Mouse (Mus musculus) G1E (cell line): ENCODE results near the gene Ddx49. TPM values are rescaled to one million over a fixed set of nuclear protein-coding genes. Genes with fewer than 3 reads are reported as not detected.

Experiments
- ATAC-seq: 2 replicates; pipeline ENCODE4 v1.8.0; 2016; ENCODE audit warnings: mild to moderate bottlenecking; ENCODE audit not compliant: insufficient number of reproducible peaks, poor library complexity, low FRiP score, severe bottlenecking; ENCODE audit errors: extremely low read depth
- DNase-seq: peaks from one replicate; pipeline ENCODE4 v3.0.0; 2012; ENCODE audit warnings: low spot score
- H3K27me3 ChIP-seq: 2 replicates; pipeline ENCODE4 v1.6.1; 2012; ENCODE audit warnings: mild to moderate bottlenecking, low read length, inconsistent platforms; ENCODE audit not compliant: insufficient read depth
- H3K36me3 ChIP-seq: replicated peaks from 2 replicates; pipeline ENCODE3; 2012; ENCODE audit warnings: mild to moderate bottlenecking, inconsistent platforms
- H3K4me1 ChIP-seq: 2 replicates; pipeline ENCODE4 v1.6.1; 2012; ENCODE audit warnings: low read depth, low read length, inconsistent platforms, mixed read lengths; ENCODE audit not compliant: insufficient read depth
- H3K4me3 ChIP-seq: 2 replicates; pipeline ENCODE4 v1.5.1; 2012; ENCODE audit warnings: low read depth, mild to moderate bottlenecking, inconsistent platforms, low read length, moderate library complexity, mixed read lengths
- H3K9me3 ChIP-seq: replicated peaks from 2 replicates; pipeline ENCODE4 v1.6.1; 2012; ENCODE audit warnings: inconsistent platforms
- CTCF ChIP-seq: IDR thresholded peaks from 2 replicates; pipeline ENCODE4 v1.5.1; 2012; ENCODE audit warnings: low read depth, low read length, inconsistent platforms, mixed read lengths
- GATA1 ChIP-seq: IDR thresholded peaks from 2 replicates; pipeline ENCODE4 v1.6.1; 2012; ENCODE audit warnings: borderline replicate concordance, low read length, inconsistent platforms, mixed read lengths
- GATA2 ChIP-seq: IDR thresholded peaks from 2 replicates; pipeline ENCODE4 v1.6.1; 2012; ENCODE audit warnings: low read depth, low read length, inconsistent platforms, borderline replicate concordance
- POLR2AphosphoS5 ChIP-seq: IDR thresholded peaks from 2 replicates; pipeline ENCODE4 v1.6.1; 2012; ENCODE audit warnings: low read depth, low read length, inconsistent platforms; ENCODE audit not compliant: insufficient replicate concordance
- TAL1 ChIP-seq: conservative IDR thresholded peaks from 2 replicates; pipeline ENCODE4 v1.6.1; 2012; ENCODE audit warnings: low read depth, low read length, inconsistent platforms, mixed read lengths
- polyA plus RNA-seq: library from polyadenylated mRNA; stranded (reverse); fragments of >175 nt; gene quantifications from 2 replicates; pipeline ENCODE4 v1.2.3, GENCODE M21; 2012
- total RNA-seq, 2 experiments: library from RNA; stranded (forward) in 1 of 2; stranded (reverse) in 1 of 2; fragments of 200-1000 nt in 1 of 2; fragments of >200 nt in 1 of 2; fragmentation: Nextera tagmentation in 1 of 2; gene quantifications; 2 replicates each; pipeline ENCODE4 v1.2.3; 2014 to 2017

Gene Ddx49
- total RNA-seq (2014; fragmentation: Nextera tagmentation) (41.3 and 43.8 TPM in 2 replicates), total RNA-seq (2017) (88.3 and 114 TPM in 2 replicates), polyA plus RNA-seq (55.1 and 56.2 TPM in 2 replicates)

DNA sequence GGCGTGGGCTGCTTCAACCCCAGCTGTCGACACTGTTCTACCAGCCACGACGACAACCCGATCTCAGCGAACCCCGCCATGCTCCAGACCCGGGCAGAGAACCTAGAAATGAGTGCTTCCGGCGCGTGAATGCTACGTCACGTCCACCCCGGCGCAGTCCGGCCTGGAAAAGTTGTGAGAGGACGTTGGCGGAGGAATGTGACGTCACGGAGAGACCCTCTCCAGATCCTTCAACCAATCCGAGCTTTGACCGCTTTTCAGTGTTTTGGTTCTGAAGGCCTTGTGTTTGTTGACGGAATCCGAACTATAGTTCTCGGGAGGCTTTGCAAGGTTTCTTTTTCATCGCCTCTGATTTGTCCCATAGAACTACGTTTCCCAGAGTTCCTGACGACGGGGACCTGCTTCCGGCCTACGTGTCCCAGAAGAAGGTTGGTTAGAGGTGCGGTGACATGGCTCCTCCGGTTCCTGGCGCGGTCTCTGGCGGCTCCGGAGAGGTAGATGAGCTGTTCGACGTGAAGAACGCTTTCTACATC lies at the start of gene Ddx49, which contains the start of gene Cope:
Ddx49 (minus strand) TSS at position 132 of the 533 bp plus-strand sequence.
Cope (plus strand) TSS at position 161 of the 533 bp plus-strand sequence.
- Histone ChIP-seq H3K36me3 (peaks cover 73% of the 10 kb centered on the region), H3K9me3 (no peaks in the 10 kb centered on the region), H3K4me1 (peaks cover 43% of the 10 kb centered on the region), H3K27me3 (no peaks in the 10 kb centered on the region), H3K4me3 (peak within 1 kb of the TSS; percentile 85)
- ATAC-seq: peak; percentile 75
- DNase-seq: peak; percentile 94
- TF ChIP-seq POLR2AphosphoS5 (no peak), GATA2 (no peak), TAL1 (no peak), CTCF (no peak), GATA1 (no peak)

GRCm38 (mm10) chr8:70352000-70352384 lies 49.7 kb upstream of the Ddx49 start:
- Histone ChIP-seq H3K27me3 (no peaks in the 10 kb centered on the region), H3K9me3 (no peaks in the 10 kb centered on the region; the same call in 1 of the 2 replicates), H3K36me3 (peaks cover 52% of the 10 kb centered on the region), H3K4me1 (peaks cover 83% of the 10 kb centered on the region), H3K4me3 (peak overlapping the region; percentile 93)
- DNase-seq: no peak
- ATAC-seq: no peak
- TF ChIP-seq GATA1 (no peak), POLR2AphosphoS5 (no peak), CTCF (no peak), GATA2 (no peak), TAL1 (no peak)

- no peaks in the 10 kb centered on the region for H3K27me3 ChIP-seq
- peaks cover 59% of the 10 kb centered on the region for H3K36me3 ChIP-seq
- H3K4me3 ChIP-seq: peak overlapping the region; percentile 93
- no peaks in the 10 kb centered on the region for H3K9me3 ChIP-seq
- ATAC-seq (no peak), DNase-seq (no peak)
- TF ChIP-seq GATA1: no peak
- H3K4me1 ChIP-seq: peaks cover 82% of the 10 kb centered on the region
Observed at GRCm38 (mm10) chr8:70351035-70351999, 49.0 kb upstream of the Ddx49 start.

GRCm38 (mm10) chr8:70347860-70348420 lies 45.7 kb upstream of the Ddx49 start:
- no peak for TF ChIP-seq GATA1
- TF ChIP-seq GATA2: no peak
- TF ChIP-seq CTCF: no peak
- no peak for TF ChIP-seq POLR2AphosphoS5
- TF ChIP-seq TAL1: no peak
- no peak for DNase-seq
- no peaks in the 10 kb centered on the region for H3K27me3 ChIP-seq
- H3K4me1 ChIP-seq: peaks cover 88% of the 10 kb centered on the region
- ATAC-seq: no peak
- peaks cover 92% of the 10 kb centered on the region for H3K36me3 ChIP-seq
- no peak overlapping the region for H3K4me3 ChIP-seq
- no peaks in the 10 kb centered on the region for H3K9me3 ChIP-seq

DNA sequence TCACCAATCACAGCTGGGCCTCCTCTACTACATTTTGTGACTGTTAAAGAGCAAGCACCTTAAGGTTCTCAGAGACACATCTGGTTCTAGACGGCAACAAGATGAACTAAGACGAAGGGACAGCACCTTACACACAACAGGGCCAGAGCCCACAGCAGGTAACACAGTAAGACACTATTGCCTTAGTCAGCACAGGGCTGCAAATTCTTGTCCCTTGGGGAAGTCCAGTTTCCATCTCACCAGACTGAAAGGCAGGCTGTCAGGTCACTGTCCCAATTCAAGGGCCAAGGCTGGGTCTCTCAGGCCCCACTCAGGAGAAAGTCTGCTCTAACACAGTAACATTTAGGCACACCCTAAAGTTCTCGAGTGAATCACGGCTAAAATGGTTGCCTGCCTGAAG lies 45.2 kb upstream of the Ddx49 start:
- Histone ChIP-seq H3K4me1 (peaks cover 88% of the 10 kb centered on the region), H3K27me3 (no peaks in the 10 kb centered on the region), H3K9me3 (no peaks in the 10 kb centered on the region), H3K36me3 (peaks cover 97% of the 10 kb centered on the region), H3K4me3 (no peak overlapping the region)
- TF ChIP-seq GATA1: no peak
- no peak for TF ChIP-seq TAL1
- DNase-seq: no peak
- ATAC-seq: no peak

DNA sequence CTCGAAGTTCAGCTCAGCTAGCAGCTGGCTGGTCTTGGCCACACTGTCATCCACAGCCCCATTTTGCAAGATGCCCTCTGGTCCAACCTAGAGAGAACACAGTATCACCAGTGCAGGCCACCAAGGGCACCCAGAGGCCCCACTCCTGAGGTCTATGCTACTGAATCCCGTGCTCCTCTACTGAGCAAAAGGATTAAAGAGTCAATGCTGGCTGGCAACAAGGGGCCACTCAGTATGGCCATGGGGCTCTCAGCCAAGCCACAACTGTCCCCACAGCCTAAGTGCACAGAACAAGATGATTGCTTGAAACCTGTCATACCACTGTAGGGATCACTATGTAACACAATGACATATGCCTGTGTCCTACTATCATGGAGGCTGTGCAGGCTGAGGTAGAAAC lies 42.0 kb upstream of the Ddx49 start:
- Histone ChIP-seq H3K27me3 (no peaks in the 10 kb centered on the region), H3K4me3 (no peak overlapping the region), H3K9me3 (no peaks in the 10 kb centered on the region), H3K36me3 (peaks cover 100% of the 10 kb centered on the region), H3K4me1 (peaks cover 71% of the 10 kb centered on the region)
- no peak for TF ChIP-seq TAL1
- no peak for TF ChIP-seq CTCF
- TF ChIP-seq GATA2: no peak
- TF ChIP-seq GATA1: no peak
- TF ChIP-seq POLR2AphosphoS5: no peak
- ATAC-seq (no peak), DNase-seq (no peak)
